Mouse (Mus musculus): ENCODE measurements at regions not wholly inside any gene's neighbourhood (a gene's known extent, or its start where the extent isn't known, plus 50 kb on each side); places are given as distances from the start of the nearest gene placed in this dataset.
A peak's percentile ranks its signal among the peaks of the same experiment; 100 is the strongest.
"Not testable (repeated sequence)": the region's sequence is repeated elsewhere in the genome, so short reads cannot be mapped to it uniquely, and the experiment has no call there.

DNA sequence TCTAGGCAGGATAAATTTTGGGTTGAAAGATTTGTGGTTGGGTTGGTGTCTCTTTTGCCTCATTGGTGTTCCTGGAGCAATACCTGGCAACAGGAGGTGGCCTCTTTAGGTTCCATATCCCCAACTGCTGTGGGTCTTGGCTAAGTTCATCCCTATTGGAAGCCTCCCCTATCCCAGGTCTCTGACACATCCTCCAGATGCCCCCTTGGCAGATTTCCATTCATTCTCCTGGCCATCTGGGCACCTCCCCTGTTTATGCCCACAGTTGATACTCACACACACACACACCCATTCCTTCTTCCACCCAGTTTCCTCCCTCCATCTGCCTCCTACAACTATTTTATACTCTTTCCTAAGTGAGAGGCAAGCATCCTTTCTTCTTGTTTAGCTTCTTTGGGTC, 984.9 kb upstream of the Gm12353 start:
- DNase-seq (ENCODE audit: low spot score in 2 of 2): no peak

DNA sequence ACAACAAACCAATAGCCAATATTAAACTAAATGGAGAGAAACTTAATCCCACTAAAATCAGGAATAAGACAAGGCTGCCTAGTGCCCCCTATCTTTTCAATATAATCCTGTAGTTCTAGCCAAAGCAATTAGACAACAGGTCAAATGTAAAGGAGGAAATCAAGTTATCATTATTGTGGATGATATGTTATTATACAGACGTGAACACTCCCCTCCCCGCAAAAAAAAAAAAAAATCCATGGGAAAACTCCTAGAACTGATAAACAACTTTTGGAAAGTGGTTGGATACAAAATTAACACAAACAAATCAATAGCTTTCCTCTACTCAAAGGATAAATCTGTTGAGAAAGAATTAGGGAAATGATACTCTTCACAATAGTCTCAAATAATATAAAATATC, 966.2 kb upstream of the Gm12353 start:
- no peak for DNase-seq (ENCODE audit: low spot score in 2 of 2)

DNA sequence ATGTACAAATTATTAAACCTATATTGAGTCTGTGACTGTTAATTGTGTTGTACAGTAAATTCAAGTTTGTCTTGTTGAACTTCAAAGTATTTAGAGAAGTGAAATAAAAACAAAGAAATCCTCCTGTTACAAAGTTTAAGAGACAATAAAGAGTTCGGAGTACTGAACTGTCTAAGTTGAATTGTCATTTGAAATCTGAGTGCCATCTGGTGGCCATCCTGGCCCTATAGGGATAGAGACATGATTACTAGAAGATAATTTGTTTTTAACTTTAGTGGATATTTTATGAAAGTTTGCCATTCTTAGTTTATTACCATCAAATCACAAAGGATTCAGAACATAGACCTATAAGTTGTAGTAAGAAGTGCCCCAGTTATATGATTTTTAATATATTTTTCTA, 956.1 kb upstream of the Gm12353 start:
- no peak for DNase-seq (ENCODE audit: low spot score in 2 of 2)

DNA sequence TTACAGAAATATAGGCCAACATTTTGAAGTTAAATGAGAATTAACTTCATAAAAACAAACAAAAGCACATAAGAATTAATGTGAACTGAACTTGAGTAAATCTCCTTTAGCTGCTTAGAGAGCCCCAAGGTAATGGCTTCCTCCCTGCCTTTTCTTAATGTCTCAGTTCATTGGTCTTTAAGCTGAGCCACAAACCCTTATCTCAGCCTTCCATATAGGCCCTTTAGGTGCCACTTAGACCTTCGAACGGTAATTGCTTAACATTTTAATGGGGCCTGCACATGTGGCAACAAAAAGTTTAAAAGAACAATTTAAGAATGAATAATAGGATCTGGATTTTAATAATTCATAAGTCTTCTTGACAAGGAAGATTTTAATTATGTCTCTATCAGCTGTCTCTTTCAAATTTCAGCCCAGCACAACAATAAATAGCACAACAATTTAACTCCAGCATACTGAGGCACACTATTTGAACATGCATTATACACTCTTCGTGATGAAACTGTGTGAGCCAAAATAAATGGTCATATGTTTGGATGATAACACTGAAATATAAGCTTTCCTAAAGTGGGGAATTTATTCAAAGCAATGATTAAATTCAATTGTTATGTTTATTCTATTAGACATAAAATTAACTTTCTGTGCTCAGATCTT, 919.2 kb upstream of the Gm12353 start:
- no peak for DNase-seq (ENCODE audit: low spot score in 2 of 2)

DNA sequence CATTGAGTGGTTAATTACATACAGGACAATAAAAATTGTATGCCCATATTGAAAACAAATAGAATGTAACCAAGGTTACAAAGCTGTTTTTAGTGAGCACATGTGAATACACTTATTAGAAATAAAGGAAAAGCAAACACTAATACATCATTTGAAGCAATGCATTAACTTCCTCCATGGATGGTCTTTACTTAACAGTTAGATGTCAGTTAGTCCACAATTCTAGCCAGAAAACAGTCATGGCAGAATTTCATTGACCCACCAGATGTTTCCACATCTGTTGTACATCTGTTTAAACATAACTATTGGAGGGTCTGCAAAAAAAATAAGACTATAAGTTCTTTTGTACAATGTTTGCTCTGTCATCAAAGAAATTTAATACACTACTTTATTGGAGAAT, 911.2 kb upstream of the Gm12353 start:
- DNase-seq (ENCODE audit: low spot score in 2 of 2): no peak

DNA sequence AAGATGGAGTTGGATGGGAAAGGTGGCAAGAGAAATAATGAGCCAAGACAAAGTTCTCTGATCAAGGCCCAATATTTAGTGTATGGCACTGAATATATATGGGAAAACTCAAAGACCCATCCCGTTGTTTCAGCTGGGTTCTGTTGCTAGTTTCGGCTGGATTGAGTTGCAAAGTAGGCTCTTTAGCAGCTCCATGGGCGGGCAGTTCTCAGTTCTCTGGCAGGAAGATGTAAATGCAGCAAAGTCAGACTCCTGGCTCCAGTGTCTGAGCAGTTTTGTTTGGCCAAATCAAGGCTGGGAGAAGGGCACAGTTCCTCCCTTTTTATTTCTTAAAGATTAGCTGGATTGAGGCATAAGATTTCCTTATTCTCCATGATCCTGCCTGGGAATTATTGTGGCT, 909.0 kb upstream of the Gm12353 start:
- DNase-seq (ENCODE audit: low spot score in 2 of 2): no peak

DNA sequence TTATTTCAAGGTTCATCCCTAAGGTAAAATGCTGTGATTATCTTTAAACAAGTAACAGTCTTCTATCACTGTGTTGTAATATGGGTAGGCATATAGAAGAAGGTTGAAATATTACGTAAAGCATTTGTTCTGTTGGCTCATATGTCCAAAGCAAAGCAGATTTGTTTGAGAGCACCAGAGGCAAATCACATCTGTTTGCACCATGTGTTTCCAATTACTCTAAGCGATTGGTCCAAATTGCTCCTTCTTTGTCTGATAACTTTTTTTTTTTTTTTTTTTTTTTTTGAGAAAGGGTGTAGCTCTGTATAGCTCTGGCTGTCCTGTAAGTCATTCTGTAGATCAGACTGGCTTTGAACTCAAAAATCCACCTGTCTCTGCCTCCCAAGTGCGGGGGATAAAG, 861.0 kb upstream of the Gm12353 start:
- DNase-seq (ENCODE audit: low spot score in 2 of 2): no peak

DNA sequence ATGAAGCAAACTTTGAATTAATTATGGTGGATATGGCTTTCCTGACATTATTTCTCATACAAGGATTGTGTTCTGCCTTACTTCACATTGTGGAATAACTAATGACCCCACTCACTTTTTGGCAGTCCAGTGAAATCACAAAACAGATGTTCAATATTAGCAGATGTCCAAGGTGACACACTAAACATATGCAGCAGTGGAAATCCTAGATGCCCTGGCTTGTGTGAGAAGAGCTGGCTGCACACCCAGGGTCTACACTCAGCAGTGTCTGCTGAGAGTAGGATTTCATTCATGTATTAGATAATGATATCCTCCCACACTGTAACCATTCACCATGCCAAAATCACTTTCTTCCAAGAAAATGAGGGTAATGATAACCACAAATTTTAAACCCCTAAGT, 816.9 kb upstream of the Gm12353 start:
- peak in 1 of 2 experiments; percentile 31 for DNase-seq (ENCODE audit: low spot score in 2 of 2)

DNA sequence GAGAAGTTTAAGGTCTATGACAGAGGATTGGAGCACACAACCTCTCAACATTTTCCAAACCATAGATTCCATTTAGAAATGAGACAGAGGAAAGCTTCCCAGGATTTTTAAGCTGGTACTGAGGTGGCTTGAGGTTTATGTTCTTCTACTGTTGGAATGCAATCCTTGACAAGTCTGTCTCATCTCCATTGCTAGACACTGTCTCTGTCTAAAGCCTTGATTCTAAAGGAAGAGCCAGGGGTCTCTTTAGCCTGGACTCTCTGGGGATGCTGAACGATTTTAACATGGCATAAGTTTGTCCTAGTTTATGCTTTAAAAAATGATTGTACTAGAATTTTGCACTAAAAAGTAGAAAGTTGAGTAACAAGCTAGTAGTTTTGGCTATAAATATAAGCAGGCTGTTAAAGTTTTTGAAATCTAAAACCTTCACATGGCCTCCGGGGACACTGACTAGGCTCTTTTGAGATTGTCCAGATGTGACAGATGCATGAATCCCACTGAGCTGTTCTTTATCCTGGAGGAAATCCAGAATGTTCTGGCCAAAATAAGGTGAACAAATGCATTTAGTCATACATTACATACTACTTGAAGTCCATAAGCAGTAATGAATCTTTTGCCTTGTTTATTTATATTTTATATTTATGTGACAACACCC, 809.4 kb upstream of the Gm12353 start:
- DNase-seq (ENCODE audit: low spot score in 2 of 2): peak in 1 of 2 experiments; percentile 18

DNA sequence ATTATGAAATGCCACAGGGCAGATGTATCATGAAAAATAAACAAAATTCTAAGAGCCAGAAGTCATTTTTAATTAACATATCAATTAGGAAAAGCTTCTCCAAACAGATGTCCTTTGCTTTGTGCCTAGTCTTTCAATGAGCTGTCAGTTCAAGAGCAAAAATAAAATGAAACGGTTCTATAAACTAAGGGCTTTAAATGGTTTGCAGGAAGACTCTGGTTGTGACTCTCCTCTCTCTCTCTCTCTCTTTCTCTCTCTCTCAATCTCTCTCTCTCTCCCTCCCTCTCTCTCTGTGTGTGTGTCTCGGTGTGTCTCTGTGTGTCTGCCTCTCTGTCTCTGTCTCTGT, 808.9 kb upstream of the Gm12353 start:
- DNase-seq (ENCODE audit: low spot score in 2 of 2): no peak

DNA sequence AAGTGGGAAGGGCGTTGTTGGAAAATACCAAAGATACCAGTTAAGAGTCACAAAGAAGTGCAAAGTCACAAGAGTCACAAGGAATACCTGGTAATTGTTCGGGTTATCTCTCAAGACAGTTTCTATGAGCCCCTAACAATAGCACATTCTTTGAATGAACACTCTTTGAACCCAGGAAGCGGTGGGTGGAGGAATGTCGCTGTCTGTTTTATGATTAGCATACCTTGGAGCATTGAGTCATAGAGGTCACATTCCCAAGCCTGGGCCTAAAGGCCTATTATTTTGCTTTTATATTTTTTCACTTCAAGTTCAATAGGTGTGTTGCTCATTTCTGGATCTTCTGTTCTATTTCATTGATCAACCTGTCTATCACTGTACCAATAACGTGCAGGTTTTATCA, 802.1 kb upstream of the Gm12353 start:
- not testable (repeated sequence) for DNase-seq (ENCODE audit: low spot score in 2 of 2)
